Mouse (Mus musculus): Measurements from ENCODE around the gene Pirb.
"Not testable (repeated sequence)": the region's sequence is repeated elsewhere in the genome, so short reads cannot be mapped to it uniquely, and the experiment has no call there.

GRCm38 (mm10) chr7:3694949-3695305 is 25.3 kb downstream of the Pirb start:
- TF ChIP-seq CTCF (conservative IDR thresholded peaks at IDR 0.05; ENCODE audit: low read length); NANOG (IDR thresholded peaks at IDR 0.05; ENCODE audit: borderline replicate concordance, low read length): not testable (repeated sequence)

Data from E14TG2a.4 (cell line).